Mouse (Mus musculus): ENCODE measurements around the gene Mef2b.

GRCm38 (mm10) chr8:70174079-70174478, 34.6 kb downstream of the Mef2b start:
- TF ChIP-seq POLR2A (IDR thresholded peaks at IDR 0.05; ENCODE audit: low read depth, low read length) (no peak), CHD2 (IDR thresholded peaks at IDR 0.05; ENCODE audit: low read length) (no peak), NELFE (IDR thresholded peaks at IDR 0.05; ENCODE audit: low read depth, low read length) (no peak), CHD1 (IDR thresholded peaks at IDR 0.05; ENCODE audit: low read depth, low read length) (no peak), TBP (conservative IDR thresholded peaks at IDR 0.05; ENCODE audit: low read depth, low read length) (0 out of 2 replicates have a peak, but pooled peaks have one; percentile 9), CTCF (conservative IDR thresholded peaks at IDR 0.05 in 1 of 2, IDR thresholded peaks at IDR 0.05 in 1 of 2; ENCODE audit: low read depth in 2 of 2, low read length in 2 of 2) (peak in 1 of 2 experiments; percentile 13; a peak in 1 of 4 replicates), MAFK (IDR thresholded peaks at IDR 0.05; ENCODE audit: insufficient replicate concordance, low read length) (no peak), USF1 (IDR thresholded peaks at IDR 0.05; ENCODE audit: low read depth, low read length) (no peak), MAX (IDR thresholded peaks at IDR 0.05; ENCODE audit: low read length) (no peak), UBTF (IDR thresholded peaks at IDR 0.05; ENCODE audit: low read depth, low read length) (no peak), IRF4 (IDR thresholded peaks at IDR 0.05; ENCODE audit: low read depth, low read length) (no peak), ETS1 (conservative IDR thresholded peaks at IDR 0.05; ENCODE audit: low read depth, low read length) (peak; percentile 48; the same call in 1 of the 2 replicates)
